Mouse (Mus musculus) cortical plate, adult 2 months (tissue): ENCODE results near the gene Tctex1d4. TPM values are rescaled to one million over a fixed set of nuclear protein-coding genes. Genes with fewer than 3 reads are reported as not detected.

Experiments used
- H3K27ac ChIP-seq: fragments of 200-500 bp; 2 replicates; pipeline ENCODE4 v1.5.1; 2012; ENCODE audit warnings: low read length, control low read depth, inconsistent platforms; ENCODE audit not compliant: insufficient read depth
- H3K4me1 ChIP-seq: fragments of 200-500 bp; 2 replicates; pipeline ENCODE4 v1.6.1; 2011; ENCODE audit warnings: low read length; ENCODE audit not compliant: control insufficient read depth, insufficient read depth
- H3K4me3 ChIP-seq: fragments of 200-500 bp; 2 replicates; pipeline ENCODE4 v1.5.1; 2011; ENCODE audit warnings: mild to moderate bottlenecking, low read length, control low read depth; ENCODE audit not compliant: insufficient read depth
- CTCF ChIP-seq: fragments of 200-500 bp; IDR thresholded peaks from 2 replicates; pipeline ENCODE4 v1.5.1; 2011; ENCODE audit warnings: mild to moderate bottlenecking, control low read depth, low read length; ENCODE audit not compliant: insufficient read depth; ENCODE audit errors: extremely low read depth
- POLR2A ChIP-seq: fragments of 200-500 bp; IDR thresholded peaks from 2 replicates; pipeline ENCODE4 v1.6.1; 2011; ENCODE audit warnings: mild to moderate bottlenecking, low read length, control low read depth; ENCODE audit not compliant: insufficient read depth; ENCODE audit errors: extremely low read depth
- polyA plus RNA-seq: library from polyadenylated mRNA; depleted of rRNA; stranded (reverse); fragments of >200 nt; gene quantifications from 2 replicates; pipeline ENCODE4 v1.2.3, GENCODE M21; 2012

Tctex1d4 gene
- polyA plus RNA-seq, 1 experiment, result 1.8 TPM

- no peaks in the 10 kb centered on the region for H3K4me1 ChIP-seq
- TF ChIP-seq POLR2A (no peak), CTCF (no peak)
- no peak overlapping the region for H3K27ac ChIP-seq
- no peak overlapping the region for H3K4me3 ChIP-seq
Measured at GRCm38 (mm10) chr4:117117931-117118330, 8.7 kb upstream of the Tctex1d4 start.

- no peak for TF ChIP-seq POLR2A
- TF ChIP-seq CTCF, result no peak
- H3K27ac ChIP-seq, result peak overlapping the region; percentile 18; the same call in 1 of the 2 replicates
- H3K4me1 ChIP-seq, result no peaks in the 10 kb centered on the region
- H3K4me3 ChIP-seq, result peak overlapping the region; percentile 30; the same call in 1 of the 2 replicates
Measured at GRCm38 (mm10) chr4:117119636-117120035, 7.0 kb upstream of the Tctex1d4 start.

GRCm38 (mm10) chr4:117120052-117120444 lies 6.5 kb upstream of the Tctex1d4 start:
- H3K27ac ChIP-seq, result peak overlapping the region; percentile 18
- TF ChIP-seq CTCF (no peak), POLR2A (no peak)

GRCm38 (mm10) chr4:117120445-117121414 lies 5.9 kb upstream of the Tctex1d4 start:
- Histone ChIP-seq H3K27ac (peak overlapping the region; percentile 51), H3K4me3 (peak overlapping the region; percentile 30), H3K4me1 (peaks cover 5% of the 10 kb centered on the region; the same call in 1 of the 2 replicates)
- TF ChIP-seq CTCF (peak; percentile 73), POLR2A (peak; percentile 95)

More at GRCm38 (mm10) chr4:117120052-117120444, 6.5 kb upstream of the Tctex1d4 start:
- Histone ChIP-seq H3K4me1 (0 out of 2 replicates have a peak, but pooled peaks cover 3% of the 10 kb centered on the region), H3K4me3 (peak overlapping the region; percentile 30)

- no peak for TF ChIP-seq POLR2A
- TF ChIP-seq CTCF, result no peak
- Histone ChIP-seq H3K4me1 (peaks cover 7% of the 10 kb centered on the region; the same call in 1 of the 2 replicates), H3K4me3 (no peak overlapping the region), H3K27ac (no peak overlapping the region)
Measured at GRCm38 (mm10) chr4:117122209-117122608, 4.4 kb upstream of the Tctex1d4 start.

GRCm38 (mm10) chr4:117123546-117124217 lies 2.9 kb upstream of the Tctex1d4 start:
- Histone ChIP-seq H3K4me3 (no peak overlapping the region), H3K4me1 (peaks cover 7% of the 10 kb centered on the region; the same call in 1 of the 2 replicates), H3K27ac (no peak overlapping the region)
- TF ChIP-seq CTCF, result no peak
- TF ChIP-seq POLR2A, result no peak

GRCm38 (mm10) chr4:117124218-117124517 lies 2.4 kb upstream of the Tctex1d4 start:
- TF ChIP-seq POLR2A, result no peak
- TF ChIP-seq CTCF, result no peak
- H3K27ac ChIP-seq, result no peak overlapping the region

GRCm38 (mm10) chr4:117124518-117125347 lies 1.9 kb upstream of the Tctex1d4 start:
- Histone ChIP-seq H3K27ac (peak overlapping the region; percentile 97), H3K4me3 (no peak overlapping the region), H3K4me1 (peaks cover 7% of the 10 kb centered on the region; the same call in 1 of the 2 replicates)
- no peak for TF ChIP-seq POLR2A
- no peak for TF ChIP-seq CTCF

More at GRCm38 (mm10) chr4:117124218-117124517, 2.4 kb upstream of the Tctex1d4 start:
- Histone ChIP-seq H3K4me1 (peaks cover 7% of the 10 kb centered on the region; the same call in 1 of the 2 replicates), H3K4me3 (no peak overlapping the region)
